Mouse (Mus musculus) testis, adult 2 months (tissue): ENCODE measurements around the gene Tepp.
A peak's percentile ranks its signal among the peaks of the same experiment; 100 is the strongest.

Experiments
- CTCF ChIP-seq: fragments of 200-500 bp; IDR thresholded peaks from 2 replicates; pipeline ENCODE4 v1.5.1; 2012; ENCODE audit warnings: low read depth, mild to moderate bottlenecking, inconsistent platforms, low read length, moderate library complexity; ENCODE audit not compliant: control insufficient read depth, insufficient read depth, insufficient replicate concordance
- POLR2A ChIP-seq: fragments of 200-500 bp; IDR thresholded peaks from 2 replicates; pipeline ENCODE4 v1.6.1; 2012; ENCODE audit warnings: low read depth, mild to moderate bottlenecking, inconsistent platforms, low read length, moderate library complexity; ENCODE audit not compliant: control insufficient read depth

GRCm38 (mm10) chr8:95302410-95302809, 8.0 kb upstream of the Tepp start:
- TF ChIP-seq CTCF: peak; percentile 38; the same call in 1 of the 2 replicates
- TF ChIP-seq POLR2A: no peak
